Mouse (Mus musculus): ENCODE data around the gene Znhit1.

GRCm38 (mm10) chr5:137036211-137036610, 48.4 kb upstream of the Znhit1 start:
- no peak for TF ChIP-seq EP300 (IDR thresholded peaks at IDR 0.05; ENCODE audit: insufficient read depth, low read depth, low read length)
- TF ChIP-seq CTCF (IDR thresholded peaks at IDR 0.05), result no peak
- no peak for TF ChIP-seq POLR2A (IDR thresholded peaks at IDR 0.05; ENCODE audit: insufficient read depth, low read depth, low read length)

All from heart, adult 2 months (tissue).